Mouse (Mus musculus) thymus, postnatal 0 days (tissue): ENCODE results near the gene Numb. TPM values are rescaled to one million over a fixed set of nuclear protein-coding genes. Genes with fewer than 3 reads are reported as not detected.

ENCODE experiments used
- polyA plus RNA-seq: library from polyadenylated mRNA; unstranded; fragments of >200 nt; fragmentation: Nextera tagmentation; extraction: Ambion mirVana; gene quantifications from 2 replicates; pipeline ENCODE4 v1.2.1, GENCODE M21; 2015

Gene Numb
- polyA plus RNA-seq, 1 experiment from 2014 or later = 13.6 TPM

Other genes with a start within 250 kb of the Numb start
- 57.2 and 58.9 TPM in 2 replicates for gene Psen1, start 233.8 kb downstream of the Numb start, polyA plus RNA-seq
- 0.22 and 0.24 TPM in 2 replicates for gene Papln, start 158.3 kb downstream of the Numb start, polyA plus RNA-seq
- 16.3 and 21.3 TPM in 2 replicates for gene Riox1, start 28.7 kb upstream of the Numb start, polyA plus RNA-seq
- 0.04 TPM in 1 of 2 replicates, not detected in the other for gene Heatr4, start 62.9 kb upstream of the Numb start, polyA plus RNA-seq
- gene Acot2, start 65.9 kb upstream of the Numb start, polyA plus RNA-seq = 14.0 and 21.8 TPM in 2 replicates
- 15.5 and 19.3 TPM in 2 replicates for gene Acot1, start 87.6 kb upstream of the Numb start, polyA plus RNA-seq
- gene Acot4, start 116.4 kb upstream of the Numb start, polyA plus RNA-seq = 0.14 and 0.36 TPM in 2 replicates
- not detected in 2 replicates for gene Gm49366, start 117.0 kb upstream of the Numb start, polyA plus RNA-seq
- not detected in 2 replicates for gene Acot3, start 130.2 kb upstream of the Numb start, polyA plus RNA-seq
- gene Acot5, start 147.4 kb upstream of the Numb start, polyA plus RNA-seq = 1.8 and 1.9 TPM in 2 replicates
- gene Acot6, start 178.7 kb upstream of the Numb start, polyA plus RNA-seq = 0.62 and 0.95 TPM in 2 replicates
- 1.6 and 2.1 TPM in 2 replicates for gene Dnal1, start 192.4 kb upstream of the Numb start, polyA plus RNA-seq
- gene Pnma1, start 226.6 kb upstream of the Numb start, polyA plus RNA-seq = 0.18 and 0.22 TPM in 2 replicates